Mouse (Mus musculus): ENCODE data around the gene Gm17509. TPM values are rescaled to one million over a fixed set of nuclear protein-coding genes. Genes with fewer than 3 reads are reported as not detected.
"Not testable (repeated sequence)": the region's sequence is repeated elsewhere in the genome, so short reads cannot be mapped to it uniquely, and the experiment has no call there.

The Gm17509 gene
- polyA plus RNA-seq, 1 experiment = 0.02 TPM

DNA sequence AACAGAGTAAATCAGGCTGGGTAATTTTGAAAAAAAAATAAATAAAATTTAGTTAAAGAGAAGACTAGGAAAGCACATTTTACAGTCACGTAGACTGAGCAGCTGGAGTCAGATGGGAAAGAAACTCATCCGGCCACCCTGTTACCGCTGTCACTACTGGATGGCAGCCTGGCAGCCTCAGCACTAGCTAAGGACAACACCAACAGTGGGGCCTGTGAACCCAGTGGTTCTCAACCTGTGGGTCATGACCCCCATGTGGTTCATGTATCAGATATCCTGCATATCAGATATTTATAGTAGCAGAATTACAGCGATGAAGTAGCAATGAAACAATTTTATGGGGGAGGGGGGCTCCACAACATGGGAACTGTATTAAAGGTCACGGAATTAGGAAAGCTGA is 28.7 kb downstream of the Gm17509 start:
- no peak for TF ChIP-seq MAX (IDR thresholded peaks at IDR 0.05; ENCODE audit: low read depth)
- TF ChIP-seq TCF12 (IDR thresholded peaks at IDR 0.05; ENCODE audit: insufficient read depth, poor library complexity, severe bottlenecking) = no peak
- TF ChIP-seq REST (IDR thresholded peaks at IDR 0.05; ENCODE audit: insufficient read depth, insufficient read length) = no peak
- no peak for TF ChIP-seq TCF3 (IDR thresholded peaks at IDR 0.05; ENCODE audit: insufficient read length, low read depth)
- no peak for TF ChIP-seq MYOD1 (IDR thresholded peaks at IDR 0.05; ENCODE audit: control insufficient read depth in 1 of 3, insufficient read length in 2 of 3, low read depth in 2 of 3)
- TF ChIP-seq CEBPB (IDR thresholded peaks at IDR 0.05; ENCODE audit: insufficient read depth, poor library complexity, severe bottlenecking) = no peak
- TF ChIP-seq E2F4 (IDR thresholded peaks at IDR 0.05; ENCODE audit: insufficient read depth) = no peak
- TF ChIP-seq SRF (IDR thresholded peaks at IDR 0.05; ENCODE audit: control insufficient read depth, insufficient read length, low read depth) = no peak
- no peak for TF ChIP-seq MYOG (IDR thresholded peaks at IDR 0.05; ENCODE audit: control insufficient read depth in 1 of 3, insufficient read depth in 1 of 3, insufficient read length in 2 of 3, low read depth in 2 of 3)
- TF ChIP-seq USF1 (IDR thresholded peaks at IDR 0.05; ENCODE audit: low read depth) = no peak
- TF ChIP-seq POLR2A (IDR thresholded peaks at IDR 0.05; ENCODE audit: insufficient read length, low read depth) = no peak
- no peak for TF ChIP-seq POLR2AphosphoS2 (IDR thresholded peaks at IDR 0.05; ENCODE audit: insufficient read length, low read depth)
- Histone ChIP-seq H3K4me2 (ENCODE audit: low read depth) (no peak overlapping the region), H3ac (ENCODE audit: control insufficient read depth, insufficient read length) (no peak overlapping the region), H3K4me3 (no peak overlapping the region), H3K36me3 (ENCODE audit: control insufficient read depth, insufficient read depth) (no peaks in the 10 kb centered on the region), H3K79me2 (ENCODE audit: control insufficient read depth, insufficient read depth) (no peaks in the 10 kb centered on the region), H3K27me3 (ENCODE audit: control insufficient read depth, insufficient read depth, insufficient read length) (no peaks in the 10 kb centered on the region)

DNA sequence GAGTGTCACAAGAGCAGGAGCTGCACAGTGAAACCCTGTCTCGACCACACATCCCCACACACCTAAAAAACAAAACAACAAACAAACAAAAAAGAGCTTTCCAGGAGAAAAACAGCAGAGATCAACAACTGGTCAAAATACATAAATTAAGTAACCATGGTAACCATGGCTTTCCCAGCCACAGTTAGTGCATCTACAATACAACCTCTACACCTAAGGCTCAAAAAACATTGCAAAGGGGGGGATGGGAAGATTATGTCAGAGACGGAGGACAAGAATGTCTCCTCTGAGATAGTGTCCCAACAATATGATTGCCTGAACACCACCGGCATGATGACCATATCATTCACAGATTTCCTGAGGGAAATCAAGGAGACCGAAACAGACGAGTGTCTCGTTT is 35.5 kb downstream of the Gm17509 start:
- Histone ChIP-seq H3K27me3 (ENCODE audit: control insufficient read depth, insufficient read depth, insufficient read length) (no peaks in the 10 kb centered on the region), H3K36me3 (ENCODE audit: control insufficient read depth, insufficient read depth) (no peaks in the 10 kb centered on the region), H3K79me2 (ENCODE audit: control insufficient read depth, insufficient read depth) (no peaks in the 10 kb centered on the region), H3ac (ENCODE audit: control insufficient read depth, insufficient read length) (no peak overlapping the region), H3K4me3 (no peak overlapping the region), H3K4me2 (ENCODE audit: low read depth) (no peak overlapping the region)
- no peak for TF ChIP-seq MAX (IDR thresholded peaks at IDR 0.05; ENCODE audit: low read depth)
- TF ChIP-seq TCF12 (IDR thresholded peaks at IDR 0.05; ENCODE audit: insufficient read depth, poor library complexity, severe bottlenecking) = no peak
- TF ChIP-seq MYOG (IDR thresholded peaks at IDR 0.05; ENCODE audit: control insufficient read depth in 1 of 3, insufficient read depth in 1 of 3, insufficient read length in 2 of 3, low read depth in 2 of 3) = no peak

- no peaks in the 10 kb centered on the region for H3K36me3 ChIP-seq (ENCODE audit: control insufficient read depth, insufficient read depth)
- H3K4me3 ChIP-seq = no peak overlapping the region
- H3K4me2 ChIP-seq (ENCODE audit: low read depth) = no peak overlapping the region
- H3ac ChIP-seq (ENCODE audit: control insufficient read depth, insufficient read length) = no peak overlapping the region
- no peaks in the 10 kb centered on the region for H3K79me2 ChIP-seq (ENCODE audit: control insufficient read depth, insufficient read depth)
- no peaks in the 10 kb centered on the region for H3K27me3 ChIP-seq (ENCODE audit: control insufficient read depth, insufficient read depth, insufficient read length)
- TF ChIP-seq E2F4 (IDR thresholded peaks at IDR 0.05; ENCODE audit: insufficient read depth) = no peak
- no peak for TF ChIP-seq POLR2A (IDR thresholded peaks at IDR 0.05; ENCODE audit: insufficient read length, low read depth)
Measured at GRCm38 (mm10) chr13:117183288-117183687, 37.6 kb downstream of the Gm17509 start.

- not testable (repeated sequence) for H3K4me3 ChIP-seq; H3K79me2 ChIP-seq (ENCODE audit: control insufficient read depth, insufficient read depth); H3K4me2 ChIP-seq (ENCODE audit: low read depth); H3K27me3 ChIP-seq (ENCODE audit: control insufficient read depth, insufficient read depth, insufficient read length); H3K36me3 ChIP-seq (ENCODE audit: control insufficient read depth, insufficient read depth); H3ac ChIP-seq (ENCODE audit: control insufficient read depth, insufficient read length)
Measured at GRCm38 (mm10) chr13:117180912-117181311, 40.0 kb downstream of the Gm17509 start.

Other genes with a start within 250 kb of the Gm17509 start
- 6.1 TPM for gene Parp8, start 195.5 kb downstream of the Gm17509 start, polyA plus RNA-seq (2012; fragmentation: generic; extraction: Trizol)
- 6.2 TPM for gene Emb, start 12.5 kb downstream of the Gm17509 start, polyA plus RNA-seq (2012; fragmentation: generic; extraction: Trizol)

All from myocyte (in vitro differentiated cells).